Mouse (Mus musculus) T-helper 17 cell (primary cell): ENCODE results near the gene Galnt15.

Experiments used
- in situ Hi-C, 2 experiments: fragments of 300-600 bp; cut with MboI, MseI; formaldehyde crosslinking; loops; 1 replicate in 1 of 2; 2 replicates in 1 of 2; pipeline ENCODE4 v1.15.1; 2025; ENCODE audit warnings: high pct_unique_total_duplicates in 2 of 2

The Galnt15 gene

DNA sequence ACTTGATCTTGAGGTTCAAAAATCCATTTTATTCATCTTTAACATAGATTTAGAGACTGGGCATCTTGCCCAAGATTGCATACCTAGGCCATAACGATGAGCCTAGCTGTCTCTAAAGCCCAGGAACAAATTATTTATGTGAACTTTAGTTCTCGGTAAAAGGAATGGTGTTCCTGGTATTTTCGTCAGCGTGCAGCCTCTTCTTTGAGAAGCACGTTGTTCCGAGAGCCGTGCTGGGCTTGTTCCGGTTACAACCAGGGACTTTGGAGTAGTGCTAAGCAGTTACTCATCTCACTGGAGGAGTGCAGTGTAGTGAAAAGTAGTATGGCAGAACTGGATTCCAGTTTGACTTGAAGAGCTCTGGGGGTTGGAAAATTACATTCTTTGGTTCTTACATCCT is 57.4 kb downstream of the Galnt15 start:
- in situ Hi-C loops = loop anchor here (10.0 kb wide), 2 partner anchors 1021 to 1061 kb away; no protein-coding TSS in a partner anchor

DNA sequence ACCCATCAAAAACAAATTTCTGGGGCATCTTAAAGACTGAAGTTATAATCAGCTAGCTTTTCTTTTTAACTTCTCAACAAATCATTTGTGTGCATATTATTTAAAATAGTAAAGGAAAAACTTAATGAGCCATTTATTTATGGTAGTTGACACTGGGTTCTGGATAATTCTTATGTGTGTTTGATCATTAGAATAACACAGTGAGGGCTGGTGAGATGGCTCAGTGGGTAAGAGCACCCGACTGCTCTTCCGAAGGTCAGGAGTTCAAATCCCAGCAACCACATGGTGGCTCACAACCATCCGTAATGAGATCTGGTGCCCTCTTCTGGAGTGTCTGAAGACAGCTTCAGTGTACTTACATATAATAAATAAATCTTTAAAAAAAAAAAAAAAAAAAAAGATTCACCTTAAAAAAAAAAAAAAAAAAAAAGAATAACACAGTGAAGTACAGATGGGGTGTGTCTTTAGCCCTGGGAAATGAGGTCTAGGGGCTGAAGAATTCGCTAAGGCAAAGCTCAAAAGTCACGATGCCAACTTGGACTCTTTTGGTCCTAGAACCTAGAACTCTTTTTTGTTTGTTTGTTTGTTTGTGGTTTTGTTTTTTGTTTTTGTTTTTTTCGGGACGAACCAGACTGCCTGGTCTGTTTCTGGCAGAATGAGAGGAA is 58.9 kb downstream of the Galnt15 start:
- in situ Hi-C loops = loop anchor here (10.0 kb wide), 2 partner anchors 1023 to 1063 kb away; no protein-coding TSS in a partner anchor

DNA sequence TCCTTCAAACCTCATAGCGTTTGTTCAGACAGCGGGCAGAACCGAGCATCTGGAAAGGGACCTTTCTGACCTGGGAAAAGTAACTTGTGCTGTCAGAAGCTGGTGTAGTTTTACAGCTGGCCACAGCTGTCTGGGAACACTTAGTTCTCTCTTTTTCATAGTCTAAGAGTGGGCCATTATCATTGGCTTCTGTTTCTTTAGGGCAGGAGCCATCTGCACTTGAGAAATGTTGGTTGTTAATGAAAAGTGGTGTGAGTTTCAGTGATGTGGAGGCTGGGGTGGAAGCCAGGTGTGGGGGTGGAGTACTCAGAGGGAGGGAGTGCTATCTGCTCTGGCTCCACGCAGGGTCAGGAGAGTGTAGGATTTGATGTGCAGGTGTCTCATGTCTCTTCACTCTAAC is 62.3 kb downstream of the Galnt15 start:
- in situ Hi-C loops = no loop called here

DNA sequence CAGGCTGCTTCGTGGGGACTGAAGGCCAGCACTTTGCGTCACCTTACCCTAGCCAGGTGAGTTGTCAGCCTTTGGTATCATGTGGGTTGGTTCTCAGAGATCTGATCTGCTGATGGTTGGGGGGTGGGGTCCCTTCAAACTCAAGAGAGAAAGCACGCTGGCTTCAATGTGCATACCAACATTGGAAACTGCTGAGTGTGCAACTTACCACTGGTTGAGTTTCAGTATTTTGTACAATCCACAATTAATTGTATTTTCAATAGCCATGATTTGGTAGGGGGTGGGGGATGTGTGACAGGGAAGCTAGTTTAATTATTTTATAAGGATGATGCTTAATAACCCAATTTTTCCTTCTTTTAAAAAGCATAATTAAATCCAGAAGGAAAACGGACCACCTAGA is 62.9 kb downstream of the Galnt15 start:
- in situ Hi-C loops = no loop called here

DNA sequence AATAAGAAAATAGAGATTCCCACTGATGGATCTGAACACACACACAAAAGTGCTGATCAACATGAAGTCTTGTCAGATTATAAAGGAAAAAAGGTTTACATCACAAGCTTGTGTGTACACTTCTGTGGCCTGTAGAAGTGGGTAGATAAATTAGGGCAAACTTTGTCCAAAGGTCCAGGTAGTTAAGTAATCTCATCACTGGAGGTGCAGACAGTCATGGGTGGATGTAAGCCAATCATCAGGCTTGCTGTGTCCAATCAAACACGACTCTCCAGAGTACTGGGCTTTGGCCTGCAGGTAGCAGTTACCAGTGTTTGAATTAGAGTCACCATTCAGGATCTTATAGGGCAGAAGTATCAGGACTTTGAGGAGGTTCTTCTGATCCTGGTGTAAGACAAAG is 64.2 kb downstream of the Galnt15 start:
- in situ Hi-C loops = no loop called here

DNA sequence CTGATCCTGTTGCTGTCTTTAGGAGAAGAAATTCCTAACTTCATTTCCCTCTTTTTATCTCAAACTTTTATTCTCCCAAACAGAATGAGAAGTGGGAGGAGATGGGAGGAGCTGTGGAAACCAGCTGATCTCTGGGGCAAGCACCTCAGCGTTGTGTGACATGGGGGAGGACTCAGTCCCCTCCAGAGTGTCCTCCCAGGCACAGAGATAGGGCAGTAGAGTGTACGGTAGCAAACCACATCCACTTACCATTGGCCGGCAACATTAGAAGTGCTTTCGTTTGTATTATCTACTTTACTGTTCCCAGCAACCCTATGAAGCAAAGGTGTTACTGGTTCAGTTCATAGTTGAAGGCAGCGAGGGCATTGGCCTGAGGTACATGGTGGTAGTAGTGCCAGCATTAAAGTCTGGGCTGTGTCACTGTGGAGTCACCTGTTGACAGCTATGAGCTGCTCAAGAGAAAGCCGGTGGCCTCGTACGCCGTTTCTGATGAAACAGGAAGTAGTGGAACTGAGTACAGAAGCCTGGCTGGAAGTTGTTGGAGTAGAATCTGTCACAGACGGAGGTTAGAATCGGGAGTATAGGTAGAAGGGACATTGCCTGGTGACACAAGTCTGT is 64.8 kb downstream of the Galnt15 start:
- in situ Hi-C loops = no loop called here

DNA sequence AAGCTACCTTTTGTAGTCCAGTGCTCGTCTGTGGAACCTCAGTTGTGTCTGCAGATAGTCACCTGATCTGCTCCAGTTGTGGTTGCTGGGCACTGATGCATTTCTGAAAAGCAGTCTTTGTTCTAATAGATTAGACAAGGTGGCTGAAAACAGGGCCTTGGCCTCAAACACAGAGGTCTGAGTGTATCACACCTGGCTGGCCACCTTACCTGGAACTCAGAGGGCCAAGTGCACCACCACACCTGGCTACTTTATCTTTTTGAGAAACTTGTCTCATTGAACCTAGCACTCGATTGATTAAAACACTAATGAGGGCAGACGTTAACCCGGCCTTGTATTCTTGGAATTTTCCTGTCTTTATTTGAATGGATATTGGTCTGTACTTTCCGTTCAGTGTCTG is 66.9 kb downstream of the Galnt15 start:
- in situ Hi-C loops = no loop called here

DNA sequence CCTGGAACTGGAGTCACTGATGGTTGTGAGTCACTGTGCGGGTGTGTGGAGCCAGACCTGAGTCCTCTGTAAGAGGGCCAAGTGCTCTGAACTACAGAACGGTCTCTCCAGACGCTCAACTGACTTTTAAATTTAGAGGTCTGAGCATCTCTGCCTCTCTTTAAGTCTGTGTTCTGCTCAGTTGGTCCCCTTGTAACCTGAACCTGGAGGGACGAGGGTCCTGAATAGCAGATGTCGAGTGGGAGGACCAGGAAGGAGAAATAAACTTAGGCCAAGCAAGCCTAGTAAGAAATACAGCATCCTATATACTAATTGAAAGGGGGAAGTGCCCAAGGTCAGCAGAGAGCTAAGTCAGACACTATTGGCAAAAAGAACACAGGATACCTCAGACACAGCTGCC is 68.0 kb downstream of the Galnt15 start:
- in situ Hi-C loops = no loop called here

DNA sequence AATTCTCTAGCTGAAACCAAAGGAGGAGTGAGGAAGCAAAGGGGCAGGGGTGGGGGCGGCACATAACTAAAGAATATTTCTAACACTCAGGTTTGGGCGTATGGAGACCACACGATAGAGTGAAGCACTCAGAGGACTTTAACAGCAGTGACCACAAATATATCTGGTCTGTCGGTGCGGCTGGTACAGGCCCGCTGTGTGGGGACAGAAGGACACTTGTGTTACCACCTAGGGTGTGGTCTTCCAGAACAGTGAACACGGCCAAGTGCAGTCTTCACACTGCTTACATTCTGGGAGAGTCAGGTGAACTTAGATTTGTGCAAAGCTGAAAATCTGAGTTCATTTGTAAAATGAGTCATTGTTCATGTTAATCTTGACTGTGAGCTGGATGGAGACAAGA is 68.9 kb downstream of the Galnt15 start:
- in situ Hi-C loops = no loop called here

DNA sequence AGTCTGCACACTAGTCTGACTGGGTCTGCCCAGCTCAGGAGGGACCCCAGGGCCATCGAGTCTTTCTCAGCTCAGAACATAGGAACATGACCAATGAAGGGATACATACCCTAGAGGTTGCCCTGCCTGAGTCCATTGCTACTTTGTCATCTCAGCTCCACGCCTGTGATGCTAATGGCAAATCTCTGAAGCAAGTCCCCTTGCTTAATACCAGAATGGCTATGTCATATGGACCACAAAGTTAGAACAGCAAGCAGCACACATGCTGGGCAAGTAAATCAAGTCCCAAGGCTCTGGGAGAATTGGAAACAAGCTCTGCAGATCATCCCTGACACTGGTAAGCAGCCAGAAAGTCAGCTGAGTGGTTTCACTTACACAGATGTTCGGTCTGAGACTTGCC is 70.2 kb downstream of the Galnt15 start:
- in situ Hi-C loops = no loop called here

DNA sequence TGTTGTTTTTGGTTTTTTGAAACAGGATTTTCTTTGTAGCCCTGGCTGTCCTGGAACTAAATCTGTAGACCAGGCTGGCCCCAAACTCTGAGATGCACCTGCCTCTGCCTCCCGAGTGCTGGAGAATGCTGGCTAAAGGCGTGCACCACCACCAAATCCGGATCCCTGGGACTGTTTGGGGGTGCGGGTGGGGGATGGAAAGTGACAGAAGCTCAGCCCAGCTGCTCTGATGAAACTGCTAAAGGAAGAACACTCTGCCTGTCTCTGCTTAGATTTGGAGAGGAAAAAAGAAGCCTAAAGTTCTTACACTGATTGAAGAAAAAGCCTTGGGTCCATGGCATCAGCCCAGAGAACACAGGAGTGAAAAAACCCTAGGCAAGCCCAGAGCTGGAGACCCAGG is 74.8 kb downstream of the Galnt15 start:
- in situ Hi-C loops = no loop called here

DNA sequence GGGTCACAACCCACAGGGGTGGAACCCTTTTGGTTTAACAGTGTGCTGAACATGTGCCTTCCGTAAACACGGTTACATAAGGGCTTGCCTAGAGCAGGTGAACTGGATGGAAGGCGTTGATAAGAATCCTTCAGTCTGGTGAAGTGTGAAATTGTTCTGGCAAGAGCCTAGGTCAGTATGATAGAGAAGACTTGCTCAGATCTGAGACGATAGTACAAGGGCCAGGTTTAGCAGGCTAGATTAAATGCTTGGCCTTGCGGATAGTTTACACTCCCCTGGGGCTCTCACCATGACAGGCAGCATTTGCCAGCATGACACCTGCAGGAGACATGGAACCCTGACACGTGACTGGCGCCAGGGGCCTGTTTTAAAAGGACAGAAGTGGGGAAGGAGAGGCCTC is 76.9 kb downstream of the Galnt15 start:
- in situ Hi-C loops = no loop called here

DNA sequence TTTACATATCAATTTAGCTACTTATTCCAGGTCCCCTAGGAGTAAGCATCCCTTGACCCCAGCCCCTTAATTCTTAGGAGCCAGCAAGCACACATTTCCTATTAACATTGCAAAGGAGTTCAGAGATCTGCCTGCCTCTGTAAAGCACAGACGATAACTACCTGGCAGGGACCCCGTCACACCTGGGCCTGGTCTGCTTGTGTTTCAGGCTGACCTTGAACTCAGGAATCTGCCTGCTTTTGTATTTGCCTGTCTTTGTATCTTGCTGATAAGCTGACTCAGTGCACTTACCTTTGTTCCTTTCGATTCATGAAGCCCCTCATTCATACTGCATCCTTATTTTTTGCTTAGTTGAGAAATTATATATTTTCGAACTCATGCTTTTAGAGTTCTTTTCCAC is 78.1 kb downstream of the Galnt15 start:
- in situ Hi-C loops = no loop called here
